ENCODE assay signal across 8 mouse cellular contexts in the genomic region with DNA sequence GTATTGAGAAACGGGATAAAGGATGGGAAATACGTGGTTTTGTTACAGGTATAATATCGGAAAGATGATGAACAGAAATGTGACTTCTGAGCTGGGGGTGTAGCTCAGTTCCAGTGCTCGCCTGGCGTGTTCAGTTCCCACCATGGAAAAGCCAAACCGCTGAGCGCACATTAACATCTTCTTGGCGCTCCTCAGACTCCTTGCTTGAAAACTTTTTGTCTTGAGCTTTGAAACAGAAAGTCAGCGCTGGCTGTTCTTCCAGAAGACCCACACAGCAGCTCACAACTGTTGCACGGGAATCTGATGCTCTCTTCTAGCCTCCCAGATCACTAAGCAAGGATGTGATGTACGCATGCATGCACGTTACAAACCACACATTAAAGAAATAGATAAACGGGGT. TPM values are rescaled to one million over a fixed set of nuclear protein-coding genes. Genes with fewer than 3 reads are reported as not detected.
DNase-seq lines count a peak whose midpoint lies in the region; ATAC-seq and TF ChIP-seq lines count a peak whose summit lies in the region.

No protein-coding gene starts in this region.

- peak overlapping the region; percentile 96 for H3K4me3 ChIP-seq in left cerebral cortex, adult 2 months
- peak overlapping the region; percentile 89 for H3K4me3 ChIP-seq in embryonic facial prominence, embryonic 12.5 days
- peak overlapping the region; percentile 85 for H3K4me3 ChIP-seq in intestine, embryonic 15.5 days (replicated peaks)
- H3K4me3 ChIP-seq in neural tube, embryonic 13.5 days, result peak overlapping the region; percentile 78

- intact Hi-C loops in left cerebral cortex, adult 2 months (cut with DNase I), result loop anchor here (2.0 to 10.0 kb wide), 2 partner anchors 41 to 331 kb away; partner anchors contain the start of genes Ift80 and Smc4
- intact Hi-C loops in left cerebral cortex, postnatal 4 days (cut with DNase I), result no loop called here

- H3K27me3 ChIP-seq in embryonic facial prominence, embryonic 12.5 days, result no peaks in the 10 kb centered on the region
- H3K27me3 ChIP-seq in intestine, embryonic 15.5 days (replicated peaks), result no peaks in the 10 kb centered on the region
- H3K27me3 ChIP-seq in neural tube, embryonic 13.5 days, result no peaks in the 10 kb centered on the region

- no peaks in the 10 kb centered on the region for H3K9me3 ChIP-seq in embryonic facial prominence, embryonic 12.5 days
- no peaks in the 10 kb centered on the region for H3K9me3 ChIP-seq in intestine, embryonic 15.5 days
- no peaks in the 10 kb centered on the region for H3K9me3 ChIP-seq in neural tube, embryonic 13.5 days

- no peak for ATAC-seq in embryonic facial prominence, embryonic 12.5 days (ENCODE audit: insufficient number of reproducible peaks, insufficient read depth, low FRiP score, low TSS enrichment)
- ATAC-seq in intestine, embryonic 15.5 days, result no peak
- no peak for ATAC-seq in neural tube, embryonic 13.5 days (ENCODE audit: low read depth)

- no peak for TF ChIP-seq CTCF in left cerebral cortex, adult 2 months (IDR thresholded peaks at IDR 0.05)

- no peak for DNase-seq in left cerebral cortex, adult 2 months (ENCODE audit: extremely low spot score in 1 of 2, low spot score in 2 of 2)
- DNase-seq in left cerebral cortex, postnatal 4 days, result no peak
- no peak for DNase-seq in right cerebral cortex, postnatal 14 days
- DNase-seq in right cerebral cortex, adult 18-20 months, result no peak
- DNase-seq in frontal cortex, postnatal 10 days (ENCODE audit: low spot score in 2 of 2), result no peak

- H3K4me1 ChIP-seq in embryonic facial prominence, embryonic 12.5 days, result peaks cover 11% of the 10 kb centered on the region
- no peaks in the 10 kb centered on the region; the same call in 1 of the 2 replicates for H3K4me1 ChIP-seq in intestine, embryonic 15.5 days (replicated peaks)
- H3K4me1 ChIP-seq in neural tube, embryonic 13.5 days (replicated peaks), result peaks cover 25% of the 10 kb centered on the region

- 22% methylated on average over 13 of the region's 13 CpGs for WGBS in embryonic facial prominence, embryonic 12.5 days
- 24% methylated on average over 13 of the region's 13 CpGs for WGBS in intestine, embryonic 15.5 days
- 19% methylated on average over 13 of the region's 13 CpGs for WGBS in neural tube, embryonic 13.5 days

- peak overlapping the region; percentile 68 for H3K4me2 ChIP-seq in embryonic facial prominence, embryonic 12.5 days (replicated peaks)
- H3K4me2 ChIP-seq in intestine, embryonic 15.5 days (replicated peaks), result peak overlapping the region; percentile 85
- peak overlapping the region; percentile 64 for H3K4me2 ChIP-seq in neural tube, embryonic 13.5 days

- H3K27ac ChIP-seq in left cerebral cortex, adult 2 months, result no peak overlapping the region; the same call in 1 of the 2 replicates
- 0 out of 2 replicates have a peak overlapping the region, but pooled peaks have one; percentile 96 for H3K27ac ChIP-seq in embryonic facial prominence, embryonic 12.5 days
- H3K27ac ChIP-seq in intestine, embryonic 15.5 days, result no peak overlapping the region
- no peak overlapping the region for H3K27ac ChIP-seq in neural tube, embryonic 13.5 days (replicated peaks)

- H3K36me3 ChIP-seq in embryonic facial prominence, embryonic 12.5 days, result no peaks in the 10 kb centered on the region
- H3K36me3 ChIP-seq in intestine, embryonic 15.5 days, result no peaks in the 10 kb centered on the region; the same call in 1 of the 2 replicates
- H3K36me3 ChIP-seq in neural tube, embryonic 13.5 days, result 0 out of 2 replicates have a peak, but pooled peaks cover 3% of the 10 kb centered on the region

- H3K9ac ChIP-seq in embryonic facial prominence, embryonic 12.5 days, result peak overlapping the region; percentile 96
- peak overlapping the region; percentile 74 for H3K9ac ChIP-seq in intestine, embryonic 15.5 days
- peak overlapping the region; percentile 89 for H3K9ac ChIP-seq in neural tube, embryonic 13.5 days

RNA-seq across cellular contexts. Expression of gene Trim59, which starts 1.2 kb away (rescaled TPM):
- total RNA-seq in left cerebral cortex, adult 2 months (2021), result 1 to 10 TPM; 7.1 to 9.1 TPM
- 10 to 100 TPM; 13.9 to 17.1 TPM for total RNA-seq in left cerebral cortex, postnatal 4 days (2021)
- polyA plus RNA-seq in embryonic facial prominence, embryonic 12.5 days (2016; fragmentation: Nextera tagmentation; extraction: Ambion mirVana), result 165 and 167 TPM in 2 replicates
- polyA plus RNA-seq in intestine, embryonic 15.5 days (2015; fragmentation: Nextera tagmentation; extraction: Ambion mirVana), result 70.7 and 86.9 TPM in 2 replicates
- polyA plus RNA-seq in neural tube, embryonic 13.5 days (2015; fragmentation: Nextera tagmentation; extraction: Ambion mirVana), result 38.0 and 47.3 TPM in 2 replicates

RNA-seq across cellular contexts. Expression of gene Smc4, which starts 41.2 kb away (rescaled TPM):
- 1 to 10 TPM; 4.7 to 4.9 TPM for total RNA-seq in left cerebral cortex, adult 2 months (2021)
- 10 to 100 TPM; 17.9 to 18.2 TPM for total RNA-seq in left cerebral cortex, postnatal 4 days (2021)
- 168 and 174 TPM in 2 replicates for polyA plus RNA-seq in embryonic facial prominence, embryonic 12.5 days (2016; fragmentation: Nextera tagmentation; extraction: Ambion mirVana)
- polyA plus RNA-seq in intestine, embryonic 15.5 days (2015; fragmentation: Nextera tagmentation; extraction: Ambion mirVana), result 131 and 157 TPM in 2 replicates
- polyA plus RNA-seq in neural tube, embryonic 13.5 days (2015; fragmentation: Nextera tagmentation; extraction: Ambion mirVana), result 46.2 and 51.9 TPM in 2 replicates

RNA-seq across cellular contexts. Expression of gene Ift80, which starts 41.4 kb away (rescaled TPM):
- 10 to 100 TPM; 19.9 to 26.1 TPM for total RNA-seq in left cerebral cortex, adult 2 months (2021)
- total RNA-seq in left cerebral cortex, postnatal 4 days (2021), result 10 to 100 TPM in 1 of 2 experiments, 1 to 10 TPM in 1; 9.3 to 10.4 TPM
- 22.2 and 24.5 TPM in 2 replicates for polyA plus RNA-seq in embryonic facial prominence, embryonic 12.5 days (2016; fragmentation: Nextera tagmentation; extraction: Ambion mirVana)
- 8.4 and 9.7 TPM in 2 replicates for polyA plus RNA-seq in intestine, embryonic 15.5 days (2015; fragmentation: Nextera tagmentation; extraction: Ambion mirVana)
- 10.0 and 10.1 TPM in 2 replicates for polyA plus RNA-seq in neural tube, embryonic 13.5 days (2015; fragmentation: Nextera tagmentation; extraction: Ambion mirVana)
